Mouse (Mus musculus) embryonic facial prominence, embryonic 15.5 days (tissue): ENCODE results near the gene Tlr12. TPM values are rescaled to one million over a fixed set of nuclear protein-coding genes. Genes with fewer than 3 reads are reported as not detected.

ENCODE experiments used
- ATAC-seq: fragments of 200-750 bp; cut with Nextera tagmentation; 2 replicates; pipeline ENCODE4 v1.8.0; 2017; ENCODE audit warnings: low read depth, moderate TSS enrichment; ENCODE audit not compliant: insufficient number of reproducible peaks, low FRiP score, low TSS enrichment
- H3K27ac ChIP-seq: fragments of 300-500 bp; sonication (generic); replicated peaks from 2 replicates; pipeline ENCODE4 v1.5.1; 2015; ENCODE audit warnings: mild to moderate bottlenecking, inconsistent platforms
- H3K27me3 ChIP-seq: fragments of 300-500 bp; sonication (generic); 2 replicates; pipeline ENCODE4 v1.6.1; 2015; ENCODE audit warnings: inconsistent platforms
- H3K36me3 ChIP-seq: fragments of 300-500 bp; sonication (generic); 2 replicates; pipeline ENCODE4 v1.6.1; 2015; ENCODE audit warnings: mild to moderate bottlenecking, inconsistent platforms
- H3K4me1 ChIP-seq: fragments of 300-500 bp; sonication (generic); 2 replicates; pipeline ENCODE4 v1.6.1; 2015; ENCODE audit warnings: inconsistent platforms
- H3K4me2 ChIP-seq: fragments of 300-500 bp; sonication (generic); replicated peaks from 2 replicates; pipeline ENCODE4 v1.6.1; 2015; ENCODE audit warnings: mild to moderate bottlenecking, inconsistent platforms
- H3K4me3 ChIP-seq: fragments of 300-500 bp; sonication (generic); replicated peaks from 2 replicates; pipeline ENCODE4 v1.5.1; 2015; ENCODE audit warnings: mild to moderate bottlenecking, inconsistent platforms
- H3K9ac ChIP-seq: fragments of 300-500 bp; sonication (generic); 2 replicates; pipeline ENCODE4 v1.6.1; 2015; ENCODE audit warnings: inconsistent platforms
- H3K9me3 ChIP-seq: fragments of 300-500 bp; sonication (generic); replicated peaks from 2 replicates; pipeline ENCODE4 v1.6.1; 2016; ENCODE audit warnings: inconsistent platforms
- WGBS: fragments of 180-500 bp; shearing (Covaris S2); methylation state at CpG from one replicate; pipeline ENCODE4 v1.1.7; 2015; 5-methylcytosine and 5-hydroxymethylcytosine counted together
- polyA plus RNA-seq: library from polyadenylated mRNA; unstranded; fragments of >200 nt; fragmentation: Nextera tagmentation; extraction: Ambion mirVana; gene quantifications from 2 replicates; pipeline ENCODE4 v1.2.1, GENCODE M21; 2015

Tlr12 gene
- polyA plus RNA-seq, 1 experiment from 2014 or later, result 0.71 TPM

DNA sequence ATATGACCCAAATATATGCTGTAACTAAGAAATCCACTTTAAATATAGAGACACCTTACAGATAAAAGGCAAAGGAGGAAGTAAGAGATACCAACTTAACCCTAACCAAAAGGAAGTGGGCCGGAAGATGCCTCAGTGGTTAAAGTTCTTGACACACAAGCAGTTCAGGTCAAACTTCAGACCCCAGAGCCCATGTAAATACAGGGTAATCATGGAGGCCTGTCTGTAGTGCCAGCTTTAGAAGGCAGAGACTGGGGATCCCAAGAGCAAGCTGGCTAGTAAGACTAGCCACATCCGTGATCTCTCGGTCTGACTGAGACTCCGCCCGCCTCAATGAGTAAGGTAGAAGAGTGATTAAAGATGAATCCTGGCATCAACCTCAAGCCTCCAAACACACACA is 24.4 kb downstream of the Tlr12 start:
- ATAC-seq, result no peak
- H3K9me3 ChIP-seq, result no peaks in the 10 kb centered on the region
- no peak overlapping the region for H3K4me3 ChIP-seq
- WGBS, result 80% methylated on average over 5 of the region's 5 CpGs
- no peak overlapping the region for H3K27ac ChIP-seq
- no peak overlapping the region for H3K4me2 ChIP-seq
- no peaks in the 10 kb centered on the region for H3K27me3 ChIP-seq
- H3K36me3 ChIP-seq, result peaks cover 8% of the 10 kb centered on the region
- no peak overlapping the region for H3K9ac ChIP-seq
- H3K4me1 ChIP-seq, result no peaks in the 10 kb centered on the region

DNA sequence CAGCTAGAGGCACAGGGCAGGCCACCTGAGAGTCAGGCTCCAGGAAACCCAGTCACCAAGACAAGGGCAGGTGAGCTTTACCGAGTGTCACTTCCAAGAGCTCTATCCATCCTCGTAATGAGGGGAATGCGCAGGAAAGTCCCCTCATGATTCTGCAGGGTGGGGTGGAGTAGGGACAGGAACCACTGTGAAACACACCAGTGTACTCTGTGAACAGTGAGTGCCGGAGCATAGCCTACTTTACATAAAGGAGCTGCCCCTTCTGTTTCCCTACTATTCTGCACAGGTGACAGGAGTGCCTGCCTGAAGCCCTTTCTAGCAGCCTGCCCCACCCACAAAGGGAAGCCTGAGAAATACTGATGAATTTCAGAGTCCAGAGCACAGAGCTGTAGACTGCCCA is 25.1 kb downstream of the Tlr12 start:
- Histone ChIP-seq H3K9me3 (no peaks in the 10 kb centered on the region), H3K4me1 (no peaks in the 10 kb centered on the region), H3K4me3 (no peak overlapping the region), H3K36me3 (peaks cover 14% of the 10 kb centered on the region), H3K27me3 (no peaks in the 10 kb centered on the region), H3K27ac (no peak overlapping the region), H3K9ac (no peak overlapping the region), H3K4me2 (no peak overlapping the region)
- WGBS, result 89% methylated on average over 4 of the region's 4 CpGs
- ATAC-seq, result no peak

DNA sequence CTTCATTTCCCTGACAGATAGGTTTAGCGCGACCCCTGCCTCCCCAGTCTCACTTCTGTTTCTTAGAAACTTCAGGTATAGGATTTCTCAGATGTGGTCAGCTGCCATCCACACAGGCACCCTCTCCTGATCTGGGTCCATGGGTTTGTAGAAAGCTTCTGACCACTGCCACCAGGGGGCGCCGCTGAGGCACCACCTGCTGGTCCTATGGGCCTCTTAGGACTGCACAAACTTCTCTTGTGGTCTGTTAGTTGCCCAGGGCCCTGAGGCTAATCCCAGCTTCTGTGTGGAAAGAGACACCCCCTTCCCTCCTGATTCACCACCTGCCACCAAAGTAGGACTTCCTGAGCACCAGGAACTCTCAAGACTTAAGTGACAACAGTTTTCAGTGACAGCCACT is 39.2 kb downstream of the Tlr12 start:
- 53% methylated on average over 4 of the region's 4 CpGs for WGBS
- Histone ChIP-seq H3K9ac (no peak overlapping the region), H3K4me1 (no peaks in the 10 kb centered on the region), H3K27me3 (no peaks in the 10 kb centered on the region), H3K27ac (no peak overlapping the region), H3K4me2 (no peak overlapping the region), H3K9me3 (peaks cover 32% of the 10 kb centered on the region), H3K36me3 (peaks cover 42% of the 10 kb centered on the region), H3K4me3 (no peak overlapping the region)
- no peak for ATAC-seq

DNA sequence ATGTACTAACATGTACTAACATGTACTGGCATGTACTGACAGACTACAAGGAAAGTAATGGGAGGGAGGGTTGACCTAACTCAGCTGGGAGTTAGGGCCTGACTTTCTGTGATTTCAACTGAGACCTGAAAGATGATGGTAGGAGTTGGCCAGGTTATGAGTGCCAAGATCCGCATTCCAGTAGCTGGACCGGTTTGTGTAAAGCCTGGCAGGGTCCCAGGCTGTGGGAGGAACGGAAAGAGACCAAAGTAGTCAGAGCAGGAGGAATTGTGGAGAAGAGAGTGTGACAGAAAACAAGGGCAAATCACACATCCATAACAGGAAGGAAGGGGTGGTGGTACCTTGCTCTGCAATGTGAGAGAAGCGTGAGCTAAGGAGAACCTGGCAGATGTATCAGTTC is 42.6 kb downstream of the Tlr12 start:
- Histone ChIP-seq H3K4me1 (no peaks in the 10 kb centered on the region), H3K27me3 (no peaks in the 10 kb centered on the region), H3K27ac (no peak overlapping the region), H3K36me3 (peaks cover 8% of the 10 kb centered on the region), H3K4me2 (no peak overlapping the region), H3K9ac (no peak overlapping the region), H3K4me3 (no peak overlapping the region), H3K9me3 (peaks cover 7% of the 10 kb centered on the region; the same call in 1 of the 2 replicates)
- no peak for ATAC-seq
- WGBS, result 78% methylated on average over 4 of the region's 4 CpGs

Other genes starting within 250 kb of the Tlr12 start
- gene Zscan20, start 8.5 kb downstream of the Tlr12 start, polyA plus RNA-seq, result 3.6 and 3.7 TPM in 2 replicates
- gene Phc2, start 36.1 kb upstream of the Tlr12 start, polyA plus RNA-seq, result 61.5 and 62.2 TPM in 2 replicates
- 0.12 and 0.15 TPM in 2 replicates for gene A3galt2, start 136.7 kb upstream of the Tlr12 start, polyA plus RNA-seq
- gene Zfp362, start 187.4 kb upstream of the Tlr12 start, polyA plus RNA-seq, result 37.3 and 43.6 TPM in 2 replicates